Mouse (Mus musculus) C2C12 (cell line): ENCODE results near the gene Agpat2. TPM values are rescaled to one million over a fixed set of nuclear protein-coding genes. Genes with fewer than 3 reads are reported as not detected.

ENCODE experiments used
- H3K27me3 ChIP-seq: one replicate; pipeline ENCODE4 v1.6.1; 2011; ENCODE audit not compliant: control insufficient read depth, insufficient read depth, insufficient read length
- H3K36me3 ChIP-seq: one replicate; pipeline ENCODE4 v1.6.1; 2011; ENCODE audit not compliant: control insufficient read depth, insufficient read depth
- H3K4me3 ChIP-seq: one replicate; pipeline ENCODE4 v1.5.1; 2011; ENCODE audit warnings: mild to moderate bottlenecking, control low read depth; ENCODE audit not compliant: poor library complexity, insufficient read depth, severe bottlenecking
- H3K79me2 ChIP-seq: one replicate; pipeline ENCODE4 v1.6.1; 2011; ENCODE audit not compliant: control insufficient read depth, insufficient read depth
- H3K79me3 ChIP-seq: one replicate; pipeline ENCODE4 v1.6.1; 2011; ENCODE audit warnings: low read depth, control low read depth
- H3ac ChIP-seq: one replicate; pipeline ENCODE3; 2011; ENCODE audit warnings: low read depth; ENCODE audit not compliant: control insufficient read depth, insufficient read length
- CEBPB ChIP-seq: IDR thresholded peaks from one replicate; pipeline ENCODE4 v1.6.1; 2011; ENCODE audit warnings: low read depth, mild to moderate bottlenecking, control low read depth, moderate library complexity
- CTCF ChIP-seq: IDR thresholded peaks from one replicate; pipeline ENCODE4 v1.5.1; 2011; ENCODE audit not compliant: control insufficient read depth, insufficient read depth, insufficient read length
- FOSL1 ChIP-seq: IDR thresholded peaks from one replicate; pipeline ENCODE4 v1.8.0; 2011; ENCODE audit warnings: mild to moderate bottlenecking, low read length; ENCODE audit not compliant: poor library complexity, insufficient read depth, severe bottlenecking
- MAX ChIP-seq: IDR thresholded peaks from one replicate; pipeline ENCODE4 v1.6.1; 2011; ENCODE audit warnings: mild to moderate bottlenecking, control low read depth
- MYOD1 ChIP-seq: IDR thresholded peaks from one replicate; pipeline ENCODE4 v1.6.1; 2011; ENCODE audit warnings: low read depth; ENCODE audit not compliant: control insufficient read depth, insufficient read length
- MYOG ChIP-seq: IDR thresholded peaks from one replicate; pipeline ENCODE4 v1.6.1; 2011; ENCODE audit not compliant: control insufficient read depth, insufficient read length; ENCODE audit errors: extremely low read depth
- USF1 ChIP-seq: IDR thresholded peaks from one replicate; pipeline ENCODE4 v1.6.1; 2011; ENCODE audit warnings: low read depth, mild to moderate bottlenecking, control low read depth, moderate library complexity
- polyA plus RNA-seq: library from polyadenylated mRNA; unstranded; fragments of >200 nt; fragmentation: generic; extraction: Trizol; gene quantifications from one replicate; pipeline ENCODE4 v1.2.1, GENCODE M21; 2012; ENCODE audit warnings: missing spikeins

Gene Agpat2
- polyA plus RNA-seq, 1 experiment, result 37.9 TPM

- Histone ChIP-seq H3ac (no peak overlapping the region), H3K27me3 (peaks cover 8% of the 10 kb centered on the region), H3K4me3 (no peak overlapping the region), H3K79me2 (no peaks in the 10 kb centered on the region), H3K36me3 (no peaks in the 10 kb centered on the region), H3K79me3 (no peaks in the 10 kb centered on the region)
- TF ChIP-seq FOSL1 (no peak), MYOG (no peak), CEBPB (no peak), USF1 (no peak), MYOD1 (no peak), MAX (no peak), CTCF (no peak)
Observed at GRCm38 (mm10) chr2:26610526-26610925, 6.3 kb upstream of the Agpat2 start.

GRCm38 (mm10) chr2:26609261-26609661, 5.0 kb upstream of the Agpat2 start:
- Histone ChIP-seq H3K36me3 (no peaks in the 10 kb centered on the region), H3K79me2 (no peaks in the 10 kb centered on the region), H3K27me3 (no peaks in the 10 kb centered on the region), H3ac (no peak overlapping the region), H3K79me3 (no peaks in the 10 kb centered on the region), H3K4me3 (no peak overlapping the region)
- TF ChIP-seq FOSL1 (no peak), CTCF (no peak), USF1 (no peak), CEBPB (no peak), MAX (no peak), MYOD1 (no peak)

- Histone ChIP-seq H3K79me2 (no peaks in the 10 kb centered on the region), H3K79me3 (no peaks in the 10 kb centered on the region), H3K36me3 (no peaks in the 10 kb centered on the region), H3K27me3 (no peaks in the 10 kb centered on the region), H3K4me3 (no peak overlapping the region), H3ac (no peak overlapping the region)
- no peak for TF ChIP-seq MYOG
- no peak for TF ChIP-seq CTCF
- no peak for TF ChIP-seq MYOD1
- TF ChIP-seq CEBPB, result no peak
- no peak for TF ChIP-seq USF1
- no peak for TF ChIP-seq MAX
- TF ChIP-seq FOSL1, result no peak
Observed at GRCm38 (mm10) chr2:26608781-26609180, 4.6 kb upstream of the Agpat2 start.

- no peaks in the 10 kb centered on the region for H3K27me3 ChIP-seq
Observed at GRCm38 (mm10) chr2:26607056-26607910, 3.1 kb upstream of the Agpat2 start.

GRCm38 (mm10) chr2:26606579-26606978, 2.4 kb upstream of the Agpat2 start:
- Histone ChIP-seq H3K4me3 (no peak overlapping the region), H3K27me3 (no peaks in the 10 kb centered on the region), H3K36me3 (no peaks in the 10 kb centered on the region), H3K79me3 (no peaks in the 10 kb centered on the region), H3ac (no peak overlapping the region), H3K79me2 (peaks cover 13% of the 10 kb centered on the region)
- no peak for TF ChIP-seq MYOG
- no peak for TF ChIP-seq CTCF
- no peak for TF ChIP-seq CEBPB
- no peak for TF ChIP-seq MAX
- TF ChIP-seq MYOD1, result no peak
- no peak for TF ChIP-seq FOSL1
- no peak for TF ChIP-seq USF1

More at GRCm38 (mm10) chr2:26607056-26607910, 3.1 kb upstream of the Agpat2 start:
- Histone ChIP-seq H3K79me2 (peaks cover 13% of the 10 kb centered on the region), H3K4me3 (no peak overlapping the region), H3K36me3 (no peaks in the 10 kb centered on the region), H3ac (no peak overlapping the region), H3K79me3 (no peaks in the 10 kb centered on the region)
- TF ChIP-seq MYOG (no peak), MAX (no peak), CEBPB (no peak), MYOD1 (no peak), USF1 (no peak), CTCF (no peak), FOSL1 (no peak)
